Mouse (Mus musculus) bone marrow, adult 2 months (tissue): ENCODE data around the gene Cntn3.

ENCODE experiments used
- CTCF ChIP-seq: fragments of 200-500 bp; IDR thresholded peaks from 2 replicates; pipeline ENCODE4 v1.5.1; 2011; ENCODE audit warnings: low read length, control low read depth; ENCODE audit not compliant: control insufficient read depth, insufficient read depth
- POLR2A ChIP-seq: fragments of 200-500 bp; IDR thresholded peaks from 2 replicates; pipeline ENCODE4 v1.6.1; 2011; ENCODE audit warnings: low read depth, mild to moderate bottlenecking, control low read depth, low read length, borderline replicate concordance; ENCODE audit not compliant: control insufficient read depth

GRCm38 (mm10) chr6:102564011-102564731 lies 8.7 kb downstream of the Cntn3 start:
- TF ChIP-seq CTCF (no peak), POLR2A (peak; percentile 17; the same call in 1 of the 2 replicates)
